Mouse (Mus musculus): ENCODE results near the gene Rai14. TPM values are rescaled to one million over a fixed set of nuclear protein-coding genes. Genes with fewer than 3 reads are reported as not detected.

Rai14 gene
- polyA plus RNA-seq, 1 experiment from 2014 or later = 9.2 TPM

- Histone ChIP-seq H3K4me2 (no peak overlapping the region), H3K4me1 (peaks cover 12% of the 10 kb centered on the region; the same call in 1 of the 2 replicates), H3K9me3 (replicated peaks) (no peaks in the 10 kb centered on the region), H3K4me3 (no peak overlapping the region), H3K9ac (no peak overlapping the region), H3K27ac (no peak overlapping the region), H3K36me3 (peaks cover 8% of the 10 kb centered on the region; the same call in 1 of the 2 replicates), H3K27me3 (replicated peaks) (no peaks in the 10 kb centered on the region)
- ATAC-seq = no peak
- WGBS (ENCODE audit: insufficient replicate concordance) = 78% methylated on average over 16 of the region's 16 CpGs
Measured at GRCm38 (mm10) chr15:10628131-10628979, 86.1 kb downstream of the Rai14 start.

GRCm38 (mm10) chr15:10623571-10624227 is 90.7 kb downstream of the Rai14 start:
- Histone ChIP-seq H3K4me2 (no peak overlapping the region), H3K27me3 (replicated peaks) (no peaks in the 10 kb centered on the region), H3K27ac (no peak overlapping the region), H3K4me3 (no peak overlapping the region), H3K9me3 (replicated peaks) (no peaks in the 10 kb centered on the region), H3K9ac (no peak overlapping the region), H3K36me3 (peaks cover 9% of the 10 kb centered on the region), H3K4me1 (peaks cover 8% of the 10 kb centered on the region; the same call in 1 of the 2 replicates)
- peak; percentile 76 for ATAC-seq
- 54% methylated on average over 10 of the region's 10 CpGs for WGBS (ENCODE audit: insufficient replicate concordance)

- H3K36me3 ChIP-seq = peaks cover 13% of the 10 kb centered on the region
- no peak overlapping the region for H3K27ac ChIP-seq
- H3K4me3 ChIP-seq = no peak overlapping the region
- no peak overlapping the region for H3K9ac ChIP-seq
- no peaks in the 10 kb centered on the region for H3K27me3 ChIP-seq (replicated peaks)
- H3K4me2 ChIP-seq = no peak overlapping the region
- no peaks in the 10 kb centered on the region for H3K4me1 ChIP-seq
- H3K9me3 ChIP-seq (replicated peaks) = no peaks in the 10 kb centered on the region
- no peak for ATAC-seq
- WGBS (ENCODE audit: insufficient replicate concordance) = 74% methylated on average over 8 of the region's 8 CpGs
Measured at GRCm38 (mm10) chr15:10621194-10621593, 93.2 kb downstream of the Rai14 start.

- no peak overlapping the region for H3K4me3 ChIP-seq
- H3K9me3 ChIP-seq (replicated peaks) = no peaks in the 10 kb centered on the region
- no peak for ATAC-seq
- H3K27ac ChIP-seq = no peak overlapping the region
- no peaks in the 10 kb centered on the region for H3K27me3 ChIP-seq (replicated peaks)
- H3K36me3 ChIP-seq = peaks cover 13% of the 10 kb centered on the region
- H3K4me1 ChIP-seq = no peaks in the 10 kb centered on the region
- WGBS (ENCODE audit: insufficient replicate concordance) = 87% methylated on average over 3 of the region's 3 CpGs
- no peak overlapping the region for H3K4me2 ChIP-seq
- H3K9ac ChIP-seq = no peak overlapping the region
Measured at GRCm38 (mm10) chr15:10619678-10620077, 94.7 kb downstream of the Rai14 start.

GRCm38 (mm10) chr15:10618276-10618675 is 96.1 kb downstream of the Rai14 start:
- ATAC-seq = no peak
- H3K4me1 ChIP-seq = no peaks in the 10 kb centered on the region
- no peak overlapping the region for H3K9ac ChIP-seq
- no peak overlapping the region for H3K27ac ChIP-seq
- peaks cover 13% of the 10 kb centered on the region for H3K36me3 ChIP-seq
- no peak overlapping the region for H3K4me2 ChIP-seq
- no peak overlapping the region for H3K4me3 ChIP-seq
- H3K9me3 ChIP-seq (replicated peaks) = no peaks in the 10 kb centered on the region
- no peaks in the 10 kb centered on the region for H3K27me3 ChIP-seq (replicated peaks)
- WGBS (ENCODE audit: insufficient replicate concordance) = 70% methylated on average over 2 of the region's 2 CpGs

GRCm38 (mm10) chr15:10616001-10616400 is 98.4 kb downstream of the Rai14 start:
- no peak overlapping the region for H3K9ac ChIP-seq
- H3K36me3 ChIP-seq = peaks cover 13% of the 10 kb centered on the region
- no peak overlapping the region for H3K4me3 ChIP-seq
- H3K27me3 ChIP-seq (replicated peaks) = no peaks in the 10 kb centered on the region
- H3K27ac ChIP-seq = no peak overlapping the region
- ATAC-seq = no peak
- no peaks in the 10 kb centered on the region for H3K4me1 ChIP-seq
- H3K4me2 ChIP-seq = no peak overlapping the region
- no peaks in the 10 kb centered on the region for H3K9me3 ChIP-seq (replicated peaks)
- 61% methylated on average over 6 of the region's 6 CpGs for WGBS (ENCODE audit: insufficient replicate concordance)

GRCm38 (mm10) chr15:10611040-10611439 is 103.4 kb downstream of the Rai14 start:
- Histone ChIP-seq H3K9me3 (replicated peaks) (no peaks in the 10 kb centered on the region), H3K36me3 (peaks cover 9% of the 10 kb centered on the region; the same call in 1 of the 2 replicates), H3K4me3 (no peak overlapping the region), H3K4me2 (no peak overlapping the region), H3K4me1 (no peaks in the 10 kb centered on the region), H3K9ac (no peak overlapping the region), H3K27ac (no peak overlapping the region), H3K27me3 (replicated peaks) (no peaks in the 10 kb centered on the region)
- no peak for ATAC-seq
- 81% methylated on average over 9 of the region's 9 CpGs for WGBS (ENCODE audit: insufficient replicate concordance)

GRCm38 (mm10) chr15:10609107-10609506 is 105.3 kb downstream of the Rai14 start:
- H3K4me3 ChIP-seq = no peak overlapping the region
- 78% methylated on average over 4 of the region's 4 CpGs for WGBS (ENCODE audit: insufficient replicate concordance)
- H3K4me2 ChIP-seq = no peak overlapping the region
- H3K27me3 ChIP-seq (replicated peaks) = no peaks in the 10 kb centered on the region
- no peak overlapping the region for H3K9ac ChIP-seq
- H3K9me3 ChIP-seq (replicated peaks) = no peaks in the 10 kb centered on the region
- peaks cover 22% of the 10 kb centered on the region for H3K36me3 ChIP-seq
- no peak overlapping the region for H3K27ac ChIP-seq
- no peak for ATAC-seq
- H3K4me1 ChIP-seq = no peaks in the 10 kb centered on the region

GRCm38 (mm10) chr15:10608508-10609098 is 105.8 kb downstream of the Rai14 start:
- 64% methylated on average over 6 of the region's 6 CpGs for WGBS (ENCODE audit: insufficient replicate concordance)
- Histone ChIP-seq H3K9me3 (replicated peaks) (no peaks in the 10 kb centered on the region), H3K27me3 (replicated peaks) (no peaks in the 10 kb centered on the region), H3K9ac (no peak overlapping the region), H3K4me2 (no peak overlapping the region), H3K27ac (no peak overlapping the region), H3K4me1 (no peaks in the 10 kb centered on the region), H3K36me3 (peaks cover 22% of the 10 kb centered on the region), H3K4me3 (no peak overlapping the region)
- no peak for ATAC-seq

GRCm38 (mm10) chr15:10599413-10599812 is 115.0 kb downstream of the Rai14 start:
- no peak overlapping the region for H3K27ac ChIP-seq
- ATAC-seq = no peak
- no peaks in the 10 kb centered on the region; the same call in none of the 2 replicates for H3K36me3 ChIP-seq
- 59% methylated on average over 7 of the region's 7 CpGs for WGBS (ENCODE audit: insufficient replicate concordance)
- no peaks in the 10 kb centered on the region for H3K9me3 ChIP-seq (replicated peaks)
- no peaks in the 10 kb centered on the region for H3K4me1 ChIP-seq
- no peak overlapping the region for H3K4me2 ChIP-seq
- H3K27me3 ChIP-seq (replicated peaks) = no peaks in the 10 kb centered on the region
- H3K4me3 ChIP-seq = no peak overlapping the region
- H3K9ac ChIP-seq = no peak overlapping the region

GRCm38 (mm10) chr15:10598259-10599225 is 115.9 kb downstream of the Rai14 start:
- Histone ChIP-seq H3K9me3 (replicated peaks) (no peaks in the 10 kb centered on the region), H3K27ac (no peak overlapping the region), H3K9ac (no peak overlapping the region), H3K27me3 (replicated peaks) (no peaks in the 10 kb centered on the region), H3K4me1 (no peaks in the 10 kb centered on the region), H3K4me3 (no peak overlapping the region), H3K36me3 (no peaks in the 10 kb centered on the region; the same call in 1 of the 2 replicates), H3K4me2 (no peak overlapping the region)
- no peak for ATAC-seq
- 79% methylated on average over 16 of the region's 16 CpGs for WGBS (ENCODE audit: insufficient replicate concordance)

Data from liver, embryonic 12.5 days (tissue).